Mouse (Mus musculus): ENCODE measurements around the gene Lrrc4c. TPM values are rescaled to one million over a fixed set of nuclear protein-coding genes. Genes with fewer than 3 reads are reported as not detected.

Lrrc4c gene
- polyA plus RNA-seq, 1 experiment: 56.6 TPM

- H3K4me1 ChIP-seq (ENCODE audit: control insufficient read depth, insufficient read depth, low read length): no peaks in the 10 kb centered on the region
- no peak overlapping the region for H3K27ac ChIP-seq (ENCODE audit: insufficient read depth, low read length)
- H3K4me3 ChIP-seq (ENCODE audit: insufficient read depth, low read length): no peak overlapping the region
- TF ChIP-seq CTCF (IDR thresholded peaks at IDR 0.05; ENCODE audit: extremely low read depth, insufficient read depth, low read length) (no peak), POLR2A (IDR thresholded peaks at IDR 0.05; ENCODE audit: extremely low read depth, insufficient read depth, low read length) (no peak)
Measured at GRCm38 (mm10) chr2:97581132-97581531, 1263.2 kb downstream of the Lrrc4c start.

DNA sequence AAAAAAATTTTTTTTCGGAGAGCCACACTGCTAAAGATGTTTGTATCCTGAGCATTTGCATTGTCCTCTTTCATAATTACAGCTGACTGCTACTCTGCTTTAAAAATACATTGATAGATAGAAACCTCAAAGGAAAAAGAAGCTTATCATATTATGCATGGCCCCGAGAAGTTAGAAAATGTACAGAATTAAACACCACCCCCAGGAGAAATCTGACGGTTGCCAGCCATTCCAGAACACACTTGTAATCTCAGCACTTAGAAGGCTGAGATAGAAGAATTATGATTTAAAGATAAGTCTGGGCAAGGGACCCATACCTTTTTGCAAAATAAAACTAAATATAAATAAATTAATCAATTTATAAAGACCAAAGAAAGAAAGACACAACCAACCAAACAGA, 1268.4 kb downstream of the Lrrc4c start:
- Histone ChIP-seq H3K27ac (ENCODE audit: insufficient read depth, low read length) (no peak overlapping the region), H3K4me1 (ENCODE audit: control insufficient read depth, insufficient read depth, low read length) (no peaks in the 10 kb centered on the region; the same call in 1 of the 2 replicates), H3K4me3 (ENCODE audit: insufficient read depth, low read length) (no peak overlapping the region)
- TF ChIP-seq POLR2A (IDR thresholded peaks at IDR 0.05; ENCODE audit: extremely low read depth, insufficient read depth, low read length): no peak
- TF ChIP-seq CTCF (IDR thresholded peaks at IDR 0.05; ENCODE audit: extremely low read depth, insufficient read depth, low read length): no peak

- no peak overlapping the region for H3K27ac ChIP-seq (ENCODE audit: insufficient read depth, low read length)
- no peak overlapping the region for H3K4me3 ChIP-seq (ENCODE audit: insufficient read depth, low read length)
- TF ChIP-seq CTCF (IDR thresholded peaks at IDR 0.05; ENCODE audit: extremely low read depth, insufficient read depth, low read length) (no peak), POLR2A (IDR thresholded peaks at IDR 0.05; ENCODE audit: extremely low read depth, insufficient read depth, low read length) (no peak)
- H3K4me1 ChIP-seq (ENCODE audit: control insufficient read depth, insufficient read depth, low read length): peaks cover 2% of the 10 kb centered on the region; the same call in 1 of the 2 replicates
Measured at GRCm38 (mm10) chr2:97590563-97590962, 1272.6 kb downstream of the Lrrc4c start.

- Histone ChIP-seq H3K4me1 (ENCODE audit: control insufficient read depth, insufficient read depth, low read length) (peaks cover 1% of the 10 kb centered on the region), H3K27ac (ENCODE audit: insufficient read depth, low read length) (no peak overlapping the region), H3K4me3 (ENCODE audit: insufficient read depth, low read length) (no peak overlapping the region)
- no peak for TF ChIP-seq POLR2A (IDR thresholded peaks at IDR 0.05; ENCODE audit: extremely low read depth, insufficient read depth, low read length)
- no peak for TF ChIP-seq CTCF (IDR thresholded peaks at IDR 0.05; ENCODE audit: extremely low read depth, insufficient read depth, low read length)
Measured at GRCm38 (mm10) chr2:97604182-97604581, 1286.2 kb downstream of the Lrrc4c start.

- no peak overlapping the region for H3K27ac ChIP-seq (ENCODE audit: insufficient read depth, low read length)
- no peak for TF ChIP-seq POLR2A (IDR thresholded peaks at IDR 0.05; ENCODE audit: extremely low read depth, insufficient read depth, low read length)
- TF ChIP-seq CTCF (IDR thresholded peaks at IDR 0.05; ENCODE audit: extremely low read depth, insufficient read depth, low read length): no peak
- H3K4me1 ChIP-seq (ENCODE audit: control insufficient read depth, insufficient read depth, low read length): peaks cover 3% of the 10 kb centered on the region
- H3K4me3 ChIP-seq (ENCODE audit: insufficient read depth, low read length): no peak overlapping the region
Measured at GRCm38 (mm10) chr2:97604688-97605215, 1286.8 kb downstream of the Lrrc4c start.

GRCm38 (mm10) chr2:97609436-97609835, 1291.5 kb downstream of the Lrrc4c start:
- Histone ChIP-seq H3K4me3 (ENCODE audit: insufficient read depth, low read length) (no peak overlapping the region), H3K4me1 (ENCODE audit: control insufficient read depth, insufficient read depth, low read length) (peaks cover 3% of the 10 kb centered on the region; the same call in 1 of the 2 replicates), H3K27ac (ENCODE audit: insufficient read depth, low read length) (no peak overlapping the region)
- TF ChIP-seq POLR2A (IDR thresholded peaks at IDR 0.05; ENCODE audit: extremely low read depth, insufficient read depth, low read length) (no peak), CTCF (IDR thresholded peaks at IDR 0.05; ENCODE audit: extremely low read depth, insufficient read depth, low read length) (no peak)

DNA sequence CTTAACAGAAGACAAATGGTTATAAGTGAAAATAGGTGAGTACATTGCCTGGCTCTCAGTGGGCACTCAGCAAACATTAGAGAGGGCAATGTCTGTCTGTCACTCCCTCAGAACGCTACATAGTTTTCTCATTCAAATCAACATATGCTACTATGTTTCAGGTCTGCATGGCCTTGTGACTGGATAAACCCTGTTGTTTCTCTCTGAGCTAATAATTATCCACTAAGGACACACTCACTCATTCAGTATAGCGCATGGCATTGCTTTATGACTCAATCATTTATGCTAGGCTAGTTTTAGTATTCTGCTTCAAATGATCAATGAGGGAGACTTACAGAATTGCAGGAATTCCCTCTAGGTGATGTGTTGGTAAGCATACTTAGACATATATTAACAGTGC, 1292.6 kb downstream of the Lrrc4c start:
- no peak for TF ChIP-seq CTCF (IDR thresholded peaks at IDR 0.05; ENCODE audit: extremely low read depth, insufficient read depth, low read length)
- no peak for TF ChIP-seq POLR2A (IDR thresholded peaks at IDR 0.05; ENCODE audit: extremely low read depth, insufficient read depth, low read length)
- H3K4me3 ChIP-seq (ENCODE audit: insufficient read depth, low read length): no peak overlapping the region
- peaks cover 3% of the 10 kb centered on the region; the same call in 1 of the 2 replicates for H3K4me1 ChIP-seq (ENCODE audit: control insufficient read depth, insufficient read depth, low read length)
- H3K27ac ChIP-seq (ENCODE audit: insufficient read depth, low read length): no peak overlapping the region

DNA sequence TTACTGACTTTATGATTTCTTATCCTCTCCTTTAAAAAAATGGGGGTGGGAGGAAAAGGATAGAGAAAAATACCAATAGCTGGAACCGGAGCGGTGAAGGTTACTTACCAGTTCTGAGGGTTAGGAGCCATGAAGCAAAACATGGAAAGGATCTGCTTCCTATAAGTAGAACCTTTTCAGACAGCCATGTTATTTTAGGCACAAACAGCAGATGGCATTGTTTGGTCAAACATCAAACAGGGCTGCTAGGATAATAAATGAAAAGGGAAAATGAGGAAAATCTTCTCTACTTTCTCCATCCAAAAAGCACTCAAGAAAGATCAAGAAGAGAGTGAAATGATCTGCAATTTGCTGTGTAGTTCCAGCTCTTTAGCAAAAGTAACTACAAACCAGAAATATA, 1296.8 kb downstream of the Lrrc4c start:
- Histone ChIP-seq H3K4me1 (ENCODE audit: control insufficient read depth, insufficient read depth, low read length) (no peaks in the 10 kb centered on the region), H3K4me3 (ENCODE audit: insufficient read depth, low read length) (no peak overlapping the region), H3K27ac (ENCODE audit: insufficient read depth, low read length) (no peak overlapping the region)
- no peak for TF ChIP-seq POLR2A (IDR thresholded peaks at IDR 0.05; ENCODE audit: extremely low read depth, insufficient read depth, low read length)
- no peak for TF ChIP-seq CTCF (IDR thresholded peaks at IDR 0.05; ENCODE audit: extremely low read depth, insufficient read depth, low read length)

- no peak overlapping the region for H3K27ac ChIP-seq (ENCODE audit: insufficient read depth, low read length)
- no peak for TF ChIP-seq CTCF (IDR thresholded peaks at IDR 0.05; ENCODE audit: extremely low read depth, insufficient read depth, low read length)
- TF ChIP-seq POLR2A (IDR thresholded peaks at IDR 0.05; ENCODE audit: extremely low read depth, insufficient read depth, low read length): no peak
- H3K4me3 ChIP-seq (ENCODE audit: insufficient read depth, low read length): no peak overlapping the region
- H3K4me1 ChIP-seq (ENCODE audit: control insufficient read depth, insufficient read depth, low read length): no peaks in the 10 kb centered on the region
Measured at GRCm38 (mm10) chr2:97618589-97618988, 1300.6 kb downstream of the Lrrc4c start.

GRCm38 (mm10) chr2:97639941-97640340, 1322.0 kb downstream of the Lrrc4c start:
- Histone ChIP-seq H3K27ac (ENCODE audit: insufficient read depth, low read length) (no peak overlapping the region), H3K4me3 (ENCODE audit: insufficient read depth, low read length) (no peak overlapping the region), H3K4me1 (ENCODE audit: control insufficient read depth, insufficient read depth, low read length) (no peaks in the 10 kb centered on the region)
- TF ChIP-seq CTCF (IDR thresholded peaks at IDR 0.05; ENCODE audit: extremely low read depth, insufficient read depth, low read length): no peak
- TF ChIP-seq POLR2A (IDR thresholded peaks at IDR 0.05; ENCODE audit: extremely low read depth, insufficient read depth, low read length): no peak
